Mouse (Mus musculus): ENCODE results near the gene Msh2. TPM values are rescaled to one million over a fixed set of nuclear protein-coding genes. Genes with fewer than 3 reads are reported as not detected.

Gene Msh2
- total RNA-seq, 2 experiments from 2014 or later, result 27.2 to 29.1 TPM

Other genes with a start within 250 kb of the Msh2 start
- under 1 TPM in 1 of 2 experiments, not detected in 1; 0.62 TPM for gene Stpg4, start 244.6 kb upstream of the Msh2 start, total RNA-seq (2021)
- gene Calm2, start 225.4 kb upstream of the Msh2 start, total RNA-seq (2021), result 1,000 to 10,000 TPM; 2,216 to 2,449 TPM
- under 1 TPM in 1 of 2 experiments, not detected in 1; 0.18 TPM for gene Epcam, start 36.4 kb upstream of the Msh2 start, total RNA-seq (2021)
- gene Kcnk12, start 125.7 kb downstream of the Msh2 start, total RNA-seq (2021), result 10 to 100 TPM; 29.0 to 31.2 TPM
- gene Rpl36-ps4, start 248.6 kb downstream of the Msh2 start, total RNA-seq (2021), result not detected

Measured in left cerebral cortex, postnatal 25 days (tissue).